Mouse (Mus musculus): ENCODE data around the gene Izumo2. TPM values are rescaled to one million over a fixed set of nuclear protein-coding genes. Genes with fewer than 3 reads are reported as not detected.

Gene Izumo2
- total RNA-seq (2021): not detected
- long read RNA-seq, experiment 1: 0 reads
- long read RNA-seq, experiment 2: 0 reads

DNA sequence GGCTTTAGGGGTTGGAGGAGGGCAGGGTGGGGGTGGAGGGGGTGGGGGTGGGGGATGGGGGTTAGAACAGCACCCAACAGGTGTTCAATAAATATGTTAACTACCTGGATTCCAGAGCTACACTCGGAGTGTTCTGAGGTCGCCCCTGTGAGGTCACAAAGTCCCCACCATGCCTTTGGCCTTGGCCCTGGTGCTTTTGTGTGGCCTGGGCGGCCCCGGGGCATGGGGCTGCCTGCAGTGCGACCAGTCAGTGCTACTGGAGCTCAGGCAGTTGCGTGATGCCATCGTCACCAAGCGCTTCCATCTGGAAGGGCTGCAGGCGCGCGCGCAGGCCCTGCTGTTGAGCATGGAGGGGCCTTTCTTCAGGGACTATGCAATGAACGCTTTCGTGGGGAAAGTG lies at the start of gene Izumo2:
Gene Izumo2 (plus strand): TSS at position 169 of the 400 bp plus-strand sequence.
- DNase-seq (ENCODE audit: low spot score in 2 of 2): no peak
- intact Hi-C loops (cut with DNase I): no loop called here

DNA sequence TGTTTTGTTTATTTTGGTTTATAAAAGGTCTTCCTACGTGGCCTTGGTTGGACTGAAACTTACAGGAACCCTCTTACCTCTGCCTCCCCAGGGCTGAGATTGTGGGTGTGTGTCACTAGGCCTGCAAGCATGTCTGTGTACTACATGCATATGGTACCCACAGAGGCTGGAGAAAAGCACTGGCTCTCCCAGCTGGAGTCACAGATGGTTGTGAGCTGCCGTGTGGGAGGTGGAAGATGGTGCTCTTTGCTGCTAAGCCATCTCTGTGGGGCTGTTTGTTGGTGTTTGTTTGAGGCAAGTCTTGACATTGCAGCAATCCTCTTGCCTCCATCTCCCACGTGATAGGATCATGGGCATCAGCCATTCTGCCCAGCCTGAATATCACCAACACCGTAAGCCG lies 47.3 kb upstream of the Izumo2 start:
- DNase-seq (ENCODE audit: low spot score in 2 of 2): peak; percentile 51 to 71
- intact Hi-C loops (cut with DNase I): no loop called here

DNA sequence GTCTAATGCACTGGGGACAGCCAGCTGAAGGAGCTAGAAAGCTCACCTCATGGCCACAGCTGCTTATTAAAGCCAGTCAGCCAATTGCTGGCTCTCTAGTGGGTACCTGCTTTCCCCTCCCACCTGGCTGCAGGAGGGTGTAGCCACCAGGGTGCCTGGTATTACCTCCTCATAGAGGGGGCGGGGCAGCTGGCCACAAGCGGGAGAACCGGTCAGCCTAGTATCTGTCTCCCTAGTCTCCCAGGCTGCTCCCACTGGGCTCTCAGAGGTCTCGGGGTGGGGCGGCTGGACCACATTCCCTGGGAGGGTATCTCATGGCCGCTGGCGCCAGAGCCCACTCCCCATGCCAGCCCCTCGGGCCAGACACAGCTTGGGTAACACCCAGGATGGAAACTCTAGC lies 46.4 kb upstream of the Izumo2 start:
- intact Hi-C loops (cut with DNase I): no loop called here
- no peak for DNase-seq (ENCODE audit: low spot score in 2 of 2)

DNA sequence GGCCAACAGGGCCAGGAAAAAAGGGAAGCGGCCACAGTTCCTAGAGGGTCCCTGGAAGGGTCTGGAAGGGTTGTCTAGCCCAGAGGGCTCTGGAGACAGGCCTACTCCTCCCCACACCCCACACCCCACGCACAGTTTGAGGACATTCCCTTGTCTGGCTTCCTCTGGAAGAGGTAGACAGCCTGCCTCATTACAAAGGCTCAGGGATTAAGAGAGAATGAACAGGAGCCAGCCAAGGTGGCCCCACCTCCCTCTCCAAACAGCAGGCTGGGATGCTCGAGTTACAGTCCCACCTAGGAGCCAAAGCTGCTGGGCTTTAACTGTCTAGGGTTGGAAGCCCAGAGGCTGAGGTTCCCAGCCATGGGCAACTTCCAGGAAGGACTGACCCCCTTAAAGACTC lies 46.0 kb upstream of the Izumo2 start:
- intact Hi-C loops (cut with DNase I): no loop called here
- DNase-seq (ENCODE audit: low spot score in 2 of 2): no peak

DNA sequence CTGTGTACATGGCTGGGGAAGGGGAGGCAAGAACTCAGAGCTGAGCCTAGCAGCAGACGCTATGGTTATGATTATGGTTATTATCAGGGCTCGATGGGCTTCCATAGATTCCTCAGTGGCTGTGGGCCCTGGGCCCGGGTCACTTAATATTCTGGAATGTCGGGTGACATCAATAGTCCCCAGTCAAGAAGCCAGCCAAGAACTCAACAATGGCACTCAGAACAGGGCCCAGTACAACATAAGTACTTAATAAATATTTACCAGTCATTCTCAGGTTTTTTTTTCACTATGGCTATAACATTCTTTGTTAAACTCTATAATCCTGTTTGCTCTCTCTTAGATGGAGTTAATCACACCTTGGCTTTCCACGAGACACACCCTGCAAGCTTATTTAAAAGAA lies 45.0 kb upstream of the Izumo2 start:
- intact Hi-C loops (cut with DNase I): no loop called here
- DNase-seq (ENCODE audit: low spot score in 2 of 2): no peak

DNA sequence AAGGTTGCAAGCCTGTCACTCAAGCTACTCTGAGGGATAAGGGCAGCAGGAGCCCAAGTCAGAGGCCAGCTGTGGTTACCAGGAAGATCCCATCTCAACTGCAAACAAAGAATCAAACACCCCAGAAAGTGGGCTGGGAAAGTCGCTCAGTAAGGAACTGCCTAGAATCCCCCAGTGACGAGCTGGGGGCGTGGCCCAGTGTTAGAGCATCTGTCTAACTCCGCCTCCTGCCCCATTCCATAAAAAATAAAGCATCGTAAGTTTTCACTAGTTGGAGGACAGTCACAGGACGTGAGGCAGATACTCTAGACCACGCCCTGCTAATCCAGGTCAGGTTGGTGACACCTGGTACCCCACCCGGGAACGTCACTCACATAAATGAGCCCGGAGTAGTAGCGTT lies 43.8 kb upstream of the Izumo2 start:
- intact Hi-C loops (cut with DNase I): loop anchor here (5.0 kb wide), 1 partner anchor 38 kb away; no protein-coding TSS in a partner anchor
- DNase-seq (ENCODE audit: low spot score in 2 of 2): no peak

DNA sequence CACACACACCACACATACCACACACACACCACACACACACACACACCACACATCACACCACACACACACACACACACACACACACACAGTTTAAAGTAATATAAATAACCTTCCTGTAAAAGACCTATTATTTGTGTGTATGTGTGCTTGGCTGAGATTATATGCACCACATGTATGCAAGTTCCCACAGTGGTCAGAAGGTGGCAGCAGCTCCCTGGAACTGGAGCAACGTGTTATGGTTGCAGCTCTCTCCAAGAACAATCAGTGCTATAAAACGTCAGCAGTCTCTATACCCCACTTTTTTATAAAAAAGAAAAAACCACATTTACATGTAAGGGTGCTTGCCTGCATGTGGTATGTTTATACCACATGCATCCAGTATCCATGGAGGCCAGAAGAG lies 42.1 kb upstream of the Izumo2 start:
- intact Hi-C loops (cut with DNase I): loop anchor here (5.0 kb wide), 1 partner anchor 36 kb away; no protein-coding TSS in a partner anchor

DNA sequence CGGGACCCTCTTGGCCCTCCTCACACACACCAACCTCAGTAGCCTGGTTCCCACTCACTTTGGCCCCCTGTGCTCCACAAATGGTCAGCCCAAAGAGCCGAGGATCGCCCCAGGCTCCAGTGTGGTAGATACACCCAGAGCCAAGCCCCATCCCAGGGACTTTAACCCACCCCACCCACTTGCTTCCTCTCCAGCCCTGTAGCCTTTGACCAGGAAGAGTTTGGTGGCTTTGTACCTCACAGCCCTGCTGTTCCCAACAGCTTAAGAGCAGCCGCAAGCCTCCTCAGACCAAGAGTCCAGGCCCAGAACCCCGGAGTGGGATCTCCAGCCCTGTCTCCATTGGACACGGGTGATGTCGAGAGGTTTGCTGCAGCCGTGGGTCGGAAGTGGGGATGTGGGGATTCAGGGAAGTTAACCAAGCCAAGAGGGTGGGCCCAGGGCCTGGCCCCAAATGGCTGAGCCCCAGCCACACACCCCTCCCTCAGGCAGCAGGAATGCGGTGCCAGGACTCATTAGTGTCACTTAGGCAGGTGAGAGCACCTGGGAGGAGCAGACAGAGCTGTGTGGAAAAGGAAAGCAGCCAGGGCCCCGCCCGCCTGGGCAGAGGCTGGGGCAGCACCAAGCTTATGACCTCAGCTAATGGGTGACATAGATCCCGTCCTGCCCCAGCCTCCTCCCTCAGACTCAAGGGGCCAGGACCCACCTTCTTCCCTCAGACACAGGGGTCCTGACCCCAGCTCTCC lies 40.4 kb upstream of the Izumo2 start:
- intact Hi-C loops (cut with DNase I): loop anchor here (5.0 kb wide), 1 partner anchor 34 kb away; no protein-coding TSS in a partner anchor

More for the DNA sequence above, 42.1 kb upstream of the Izumo2 start:
- no peak for DNase-seq (ENCODE audit: low spot score in 2 of 2)

DNA sequence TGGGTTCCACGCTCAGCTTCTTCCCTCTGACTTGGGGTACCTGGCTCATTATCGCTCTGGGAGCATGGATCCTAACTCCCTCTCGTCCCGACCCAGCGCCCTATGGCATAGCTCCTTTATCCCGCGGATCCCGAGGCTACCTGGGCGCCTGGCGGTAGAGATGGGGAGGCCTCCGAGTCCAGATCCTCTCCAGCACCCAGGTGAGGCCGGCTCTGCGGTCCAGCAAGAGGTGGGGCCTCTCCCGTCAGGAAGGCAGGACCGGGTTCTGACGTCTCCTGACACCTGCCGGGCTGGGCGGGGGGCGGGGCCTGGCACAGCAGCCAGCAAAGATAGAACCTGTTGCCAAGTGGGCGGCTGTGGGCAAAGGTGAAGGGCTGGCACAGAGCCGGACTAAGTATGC lies 39.4 kb upstream of the Izumo2 start:
- no peak for DNase-seq (ENCODE audit: low spot score in 2 of 2)
- intact Hi-C loops (cut with DNase I): loop anchor here (5.0 kb wide), 1 partner anchor 33 kb away; no protein-coding TSS in a partner anchor

More for the DNA sequence above, 40.4 kb upstream of the Izumo2 start:
- no peak for DNase-seq (ENCODE audit: low spot score in 2 of 2)

DNA sequence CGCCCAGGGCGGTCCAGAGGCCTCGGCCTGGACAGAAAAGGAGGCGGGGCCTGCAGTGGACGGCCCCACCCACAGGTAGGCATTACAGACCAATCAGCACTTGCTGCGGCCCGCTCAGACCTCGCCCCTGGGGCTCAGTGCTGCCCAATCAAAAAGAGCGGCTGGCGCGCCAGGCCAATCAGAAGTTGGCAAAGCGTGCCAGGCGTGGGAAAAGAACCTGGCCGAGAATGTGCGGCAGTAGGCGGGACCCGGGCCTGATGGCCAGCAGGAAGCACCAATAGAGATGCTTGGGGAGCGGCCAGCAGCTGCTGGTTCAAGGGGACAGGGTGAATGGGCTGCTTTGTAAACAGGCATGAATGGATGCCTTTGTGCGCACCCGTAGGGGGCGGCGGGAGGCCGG lies 37.7 kb upstream of the Izumo2 start, which contains the start of gene Myh14:
Gene Myh14 (minus strand): TSS at position 41 of the 400 bp plus-strand sequence.
- DNase-seq (ENCODE audit: low spot score in 2 of 2): peak; percentile 90 to 97
- intact Hi-C loops (cut with DNase I): no loop called here

DNA sequence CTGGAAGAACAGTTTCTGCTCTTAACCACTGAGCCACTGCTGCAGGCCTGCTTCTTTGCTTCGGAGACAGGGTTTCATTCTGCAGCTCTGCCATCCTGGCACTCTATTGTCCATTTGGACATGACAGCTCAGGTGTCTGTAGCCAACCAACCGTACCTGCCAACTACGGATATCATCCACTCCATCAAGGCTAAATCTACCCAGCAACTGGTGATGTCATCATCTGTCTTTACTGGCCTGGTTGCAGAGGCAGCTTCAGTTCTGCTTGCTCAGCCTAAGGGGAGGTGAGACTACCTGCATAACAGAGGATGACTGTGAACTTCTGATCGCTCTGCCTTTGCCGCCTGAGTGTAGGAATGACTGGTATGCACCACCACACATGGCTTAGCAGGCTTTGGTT lies 36.3 kb upstream of the Izumo2 start:
- intact Hi-C loops (cut with DNase I): no loop called here
- DNase-seq (ENCODE audit: low spot score in 2 of 2): peak; percentile 44 to 57

DNA sequence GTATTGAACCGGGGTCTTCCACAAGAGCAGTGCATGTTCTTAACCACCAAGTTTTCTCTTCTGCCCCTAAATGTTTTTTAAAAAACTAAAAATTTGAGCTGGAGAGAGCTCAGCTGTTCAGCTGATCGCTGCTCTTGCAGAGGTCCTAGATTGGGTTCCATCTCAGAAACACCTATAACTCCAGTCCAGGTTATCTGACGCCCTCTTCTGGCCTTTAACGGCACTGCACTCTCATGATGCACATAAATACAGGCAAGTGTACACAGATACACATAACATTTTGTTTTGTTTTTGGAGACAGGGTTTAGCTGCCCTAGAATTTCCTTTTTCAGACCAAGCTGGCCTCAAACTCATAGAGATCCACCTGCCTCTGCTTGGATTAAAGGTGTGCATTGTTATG lies 34.0 kb upstream of the Izumo2 start:
- DNase-seq (ENCODE audit: low spot score in 2 of 2): no peak
- intact Hi-C loops (cut with DNase I): no loop called here

DNA sequence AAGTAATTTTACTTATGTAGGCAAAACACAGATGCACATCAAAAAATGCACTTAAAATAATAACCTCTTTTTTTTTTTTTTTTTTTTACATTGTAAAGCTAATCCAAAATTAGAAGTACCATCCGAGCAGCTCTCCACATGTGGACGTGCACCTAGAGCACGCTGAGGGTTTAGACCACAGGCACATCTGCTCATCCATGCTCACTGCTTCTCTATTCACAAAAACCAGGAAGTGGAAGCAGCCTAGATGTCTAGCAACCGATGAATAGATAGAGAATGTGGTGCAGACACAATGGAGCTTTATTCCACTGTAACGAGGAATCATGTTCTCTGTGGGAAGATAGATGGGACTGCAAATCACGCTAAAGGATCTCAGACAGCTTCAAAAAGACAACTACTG lies 33.4 kb upstream of the Izumo2 start:
- DNase-seq (ENCODE audit: low spot score in 2 of 2): no peak
- intact Hi-C loops (cut with DNase I): no loop called here

DNA sequence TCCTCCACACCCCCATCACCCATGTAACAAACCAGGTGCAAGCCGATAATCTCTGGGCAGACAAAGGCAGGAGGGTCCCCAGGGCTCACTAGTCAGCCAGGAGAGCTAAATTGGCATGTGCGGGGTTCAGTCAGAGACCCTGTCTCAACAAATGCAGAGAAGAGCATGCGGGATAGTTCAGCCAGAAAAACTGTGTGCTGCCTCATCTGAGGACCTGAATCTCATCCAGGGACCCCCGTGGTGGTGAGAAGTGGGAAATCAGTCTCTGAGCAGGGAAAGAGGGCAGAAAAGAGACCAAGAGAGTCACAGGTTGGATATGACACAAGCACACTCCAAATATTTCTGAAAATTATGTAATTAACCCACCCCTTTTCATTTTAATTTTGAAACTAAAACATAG lies 32.4 kb upstream of the Izumo2 start:
- no peak for DNase-seq (ENCODE audit: low spot score in 2 of 2)
- intact Hi-C loops (cut with DNase I): no loop called here

DNA sequence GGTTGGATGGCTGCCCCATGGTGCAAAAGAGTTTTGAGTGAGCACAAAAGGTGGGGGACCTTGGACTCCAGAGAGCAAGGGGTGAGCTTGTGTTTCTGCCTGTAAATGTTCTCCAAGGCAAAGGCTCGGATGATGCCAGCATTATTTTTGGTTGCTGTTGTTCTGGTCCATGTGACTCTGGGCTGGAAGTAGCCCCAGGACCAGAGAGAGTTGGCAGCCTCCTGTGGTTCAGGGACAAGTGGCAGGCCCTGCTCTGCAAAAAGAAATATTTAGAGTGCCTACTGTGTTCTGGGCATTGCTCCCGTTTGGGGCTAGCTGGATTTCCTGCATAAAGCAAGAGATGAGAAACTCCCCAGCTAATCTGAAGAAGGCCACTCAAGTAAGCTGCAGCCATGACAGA lies 31.9 kb upstream of the Izumo2 start:
- peak; percentile 45 to 55 for DNase-seq (ENCODE audit: low spot score in 2 of 2)
- intact Hi-C loops (cut with DNase I): no loop called here

DNA sequence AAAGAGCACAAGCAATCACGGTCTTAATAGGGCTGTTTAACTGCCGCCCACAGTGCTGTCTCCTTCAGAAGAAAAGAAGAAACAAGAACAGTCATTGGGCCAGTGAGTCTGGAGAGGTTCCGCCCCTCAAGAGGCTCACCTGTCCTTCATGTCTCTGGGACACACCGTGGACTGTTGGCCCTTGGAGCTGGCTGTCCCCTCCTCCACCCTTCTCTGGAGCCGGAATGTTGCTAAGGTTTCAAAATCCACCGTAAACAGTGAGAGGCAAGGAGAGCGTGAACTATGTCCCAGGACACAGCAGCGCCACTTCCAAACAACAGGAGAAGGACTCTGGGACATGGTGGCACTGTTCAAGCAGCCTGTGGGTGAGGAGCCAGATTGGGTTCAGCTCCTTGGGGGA lies 24.9 kb upstream of the Izumo2 start:
- DNase-seq (ENCODE audit: low spot score in 2 of 2): no peak
- intact Hi-C loops (cut with DNase I): no loop called here

DNA sequence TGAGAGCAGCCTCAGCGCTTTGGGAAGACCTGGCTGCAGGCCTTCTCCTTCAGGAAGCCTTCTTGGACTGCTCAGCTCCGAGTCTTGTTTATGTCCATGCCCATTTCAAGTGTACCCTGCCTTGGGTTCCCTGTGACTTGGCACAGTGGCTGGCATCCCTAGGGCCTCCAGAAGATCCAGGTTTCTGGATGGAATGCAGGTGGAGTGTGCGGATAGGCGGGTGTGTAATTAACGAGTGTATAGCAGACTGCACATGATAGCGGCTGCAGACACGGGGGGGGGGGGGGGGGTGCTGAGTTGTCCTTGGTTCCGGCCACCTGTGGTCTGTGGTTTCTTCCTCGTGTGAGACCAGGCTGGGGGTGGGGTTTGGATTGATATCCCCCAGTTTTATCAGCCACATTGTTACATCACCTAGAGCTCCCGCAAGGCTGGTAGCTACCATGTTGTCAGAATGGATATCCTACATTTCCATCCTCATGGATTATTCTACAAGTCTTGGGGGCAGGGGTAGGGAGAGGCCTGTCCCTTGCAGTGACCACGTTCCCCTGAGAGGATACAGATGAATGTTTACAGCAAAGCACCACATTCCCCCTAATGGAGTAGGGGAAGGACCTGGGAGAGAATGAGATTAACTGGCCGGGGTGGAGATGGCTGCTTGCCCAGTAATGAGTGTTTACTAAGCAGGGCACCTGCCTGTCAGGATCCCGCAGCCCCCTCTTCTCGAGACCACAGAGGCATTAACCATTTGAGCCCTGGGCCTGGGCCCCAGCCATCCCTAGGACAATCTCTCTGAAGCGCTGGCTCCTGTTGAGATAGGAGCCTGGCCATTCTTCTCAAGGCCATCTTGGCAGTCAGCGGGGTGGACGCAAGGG lies 22.8 kb upstream of the Izumo2 start:
- DNase-seq (ENCODE audit: low spot score in 2 of 2): no peak
- intact Hi-C loops (cut with DNase I): no loop called here

DNA sequence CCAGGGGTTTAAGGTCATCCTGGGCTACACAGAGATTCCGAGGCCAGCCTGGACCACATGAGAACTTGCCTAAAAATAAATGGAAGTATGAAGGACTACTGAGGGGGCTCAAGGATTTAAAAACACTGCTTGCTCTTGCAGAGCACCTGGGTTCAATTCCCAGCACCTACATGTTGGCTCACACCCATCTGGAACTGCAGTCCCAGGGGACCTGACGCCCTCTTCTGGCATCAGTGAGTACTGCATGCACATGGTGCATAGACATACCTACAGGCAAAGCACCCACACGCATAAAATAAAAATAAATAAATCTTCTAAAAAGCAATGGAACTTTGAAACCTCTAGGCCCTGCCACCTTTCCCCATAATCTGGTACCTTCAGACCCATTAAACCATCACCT lies 19.7 kb upstream of the Izumo2 start:
- intact Hi-C loops (cut with DNase I): no loop called here
- no peak for DNase-seq (ENCODE audit: low spot score in 2 of 2)

DNA sequence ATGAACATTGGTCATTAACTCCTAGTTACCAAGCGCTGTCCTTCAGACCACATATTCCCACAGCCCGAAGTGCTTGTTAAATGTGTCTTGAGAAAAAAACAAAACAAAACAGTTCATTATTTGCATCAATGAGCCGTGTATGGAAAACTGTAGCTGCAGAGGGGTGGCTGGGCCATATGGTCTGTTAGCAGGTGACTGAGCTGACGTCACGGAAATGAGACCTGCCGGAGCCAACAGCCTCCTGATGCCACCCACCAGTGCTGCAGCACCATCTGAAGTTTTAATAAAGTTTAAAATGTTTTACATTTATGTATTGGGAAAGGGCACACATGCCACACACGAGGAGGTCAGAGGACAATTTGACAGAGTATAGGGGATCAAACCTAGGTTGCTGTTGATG lies 19.2 kb upstream of the Izumo2 start:
- intact Hi-C loops (cut with DNase I): no loop called here
- no peak for DNase-seq (ENCODE audit: low spot score in 2 of 2)

DNA sequence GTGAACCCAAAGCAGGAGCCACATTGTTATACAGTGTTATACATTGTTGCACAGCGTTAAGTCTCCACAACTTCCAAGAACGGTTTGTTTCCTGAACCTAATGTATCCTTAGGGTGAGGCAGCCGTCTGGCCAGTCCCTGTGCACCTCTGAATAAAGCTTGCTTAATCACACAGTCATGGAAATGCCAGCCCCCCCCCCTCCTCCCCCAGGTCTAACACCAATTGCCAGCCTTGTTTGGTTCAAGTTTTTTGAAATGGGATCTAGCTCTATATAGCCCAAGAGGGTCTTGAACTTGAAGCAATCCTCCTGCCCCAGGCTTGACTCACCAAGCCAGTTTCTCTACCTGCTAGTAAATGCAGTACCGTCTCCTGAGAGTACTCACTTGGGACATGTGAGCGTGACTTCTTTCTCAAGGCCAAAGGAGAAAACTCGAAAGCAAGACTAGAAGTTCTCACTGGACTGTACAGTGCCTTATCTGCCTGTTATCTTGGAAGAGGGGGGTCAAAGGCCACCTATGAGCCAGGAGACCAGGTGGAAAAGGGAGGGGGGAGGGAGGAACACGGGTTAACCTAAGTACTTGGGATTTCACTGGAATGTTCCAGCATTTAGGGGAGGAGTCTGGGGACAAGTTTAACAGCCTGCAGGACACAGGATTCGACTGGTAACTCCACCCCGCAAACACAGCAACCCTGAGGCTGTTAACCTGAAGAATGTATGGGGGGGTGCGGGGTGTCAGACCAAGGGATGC lies 14.9 kb upstream of the Izumo2 start:
- DNase-seq (ENCODE audit: low spot score in 2 of 2): no peak
- intact Hi-C loops (cut with DNase I): no loop called here
